ENCODE assay signal across 16 mouse cellular contexts in the genomic region with DNA sequence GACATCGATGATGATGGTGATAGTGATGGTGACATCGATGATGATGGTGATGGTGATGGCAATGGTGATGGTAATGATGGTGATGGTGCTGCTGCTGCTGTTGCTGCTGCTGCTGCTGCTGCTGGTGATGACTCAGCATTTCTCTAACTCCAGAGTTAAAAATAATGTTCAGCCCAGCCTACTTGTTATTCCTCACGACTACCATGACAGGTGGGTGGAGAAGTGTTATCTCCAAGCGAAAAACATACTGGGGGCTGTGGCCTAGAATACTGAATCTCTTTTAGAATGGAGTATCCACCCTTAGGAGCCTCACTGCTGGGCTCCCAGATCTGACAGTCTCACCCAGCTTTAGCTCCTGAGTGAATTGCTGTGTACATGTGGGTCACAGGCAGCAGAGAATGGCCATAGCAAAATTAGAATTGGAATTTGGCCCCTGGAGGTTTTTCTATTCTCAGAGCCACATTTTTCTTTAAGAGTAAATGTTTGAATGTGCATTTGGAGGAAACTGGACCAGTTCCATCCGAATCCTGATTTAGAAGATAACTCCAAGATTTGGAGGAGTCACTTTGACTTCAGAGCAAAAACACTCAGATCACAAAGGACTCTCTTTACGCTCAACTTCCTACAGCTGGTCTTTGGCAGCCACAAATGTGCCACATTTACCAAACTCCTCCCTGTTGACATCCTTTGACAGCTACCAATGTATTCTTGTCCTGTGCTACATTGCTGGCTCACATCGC. TPM values are rescaled to one million over a fixed set of nuclear protein-coding genes. Genes with fewer than 3 reads are reported as not detected.
DNase-seq lines count a peak whose midpoint lies in the region; ATAC-seq and TF ChIP-seq lines count a peak whose summit lies in the region.
"Had no signal": no experiment of that assay in that cellular context is flagged by ENCODE, and none has a peak within 500 bp of the region (broad histone marks: within the 10 kb centered on the region; RNA-seq: fewer than 3 reads in every experiment).

No protein-coding gene starts in this region.

- no peak overlapping the region for H3K27ac ChIP-seq in stomach, embryonic 15.5 days
- no peak overlapping the region for H3K27ac ChIP-seq in stomach, postnatal 0 days (replicated peaks)
- no peak overlapping the region for H3K27ac ChIP-seq in liver, embryonic 11.5 days (ENCODE audit: low read depth, low read length)
- H3K27ac ChIP-seq: midbrain, embryonic 12.5 days had no signal

- peak; percentile 31; the same call in 1 of the 2 replicates for ATAC-seq in stomach, embryonic 15.5 days (ENCODE audit: insufficient read depth, low FRiP score, low read depth)
- no peak for ATAC-seq in stomach, postnatal 0 days (ENCODE audit: low FRiP score, low TSS enrichment)
- peak; percentile 60 for ATAC-seq in liver, embryonic 11.5 days (replicated peaks; ENCODE audit: low FRiP score)

- H3K4me1 ChIP-seq in stomach, embryonic 15.5 days, result no peaks in the 10 kb centered on the region
- no peaks in the 10 kb centered on the region for H3K4me1 ChIP-seq in stomach, postnatal 0 days (replicated peaks; ENCODE audit: control insufficient read depth, insufficient read depth)
- H3K4me1 ChIP-seq in liver, embryonic 11.5 days (replicated peaks; ENCODE audit: control insufficient read depth, insufficient read depth, low read length), result peaks cover 8% of the 10 kb centered on the region; the same call in 1 of the 2 replicates

- peak; percentile 41 for DNase-seq in heart, adult 11 months
- no peak for DNase-seq in heart, postnatal 14 days
- DNase-seq in stomach, postnatal 0 days (ENCODE audit: low spot score), result no peak
- no peak for DNase-seq in liver, embryonic 11.5 days (ENCODE audit: low spot score)
- DNase-seq in telencephalon, adult 2 months (ENCODE audit: low read depth, low spot score), result peak; percentile 78
- DNase-seq in thymus, postnatal 36 days, result no peak
- no peak for DNase-seq in adrenal gland, adult 2 months
- DNase-seq: cerebellum, postnatal 25 days; kidney, adult 8-10 months; kidney, postnatal 4 days; left cerebral cortex, postnatal 4 days; lung, adult 18-20 months; thymus, postnatal 14 days had no signal

- intact Hi-C loops in heart, postnatal 14 days (cut with DNase I), result no loop called here

- WGBS in stomach, embryonic 15.5 days, result 77% methylated on average over 7 of the region's 7 CpGs
- WGBS in stomach, postnatal 0 days, result 64% methylated on average over 7 of the region's 7 CpGs
- 64% methylated on average over 7 of the region's 7 CpGs for WGBS in liver, embryonic 11.5 days

- no peak overlapping the region for H3K4me3 ChIP-seq in stomach, embryonic 15.5 days (replicated peaks)
- no peak overlapping the region for H3K4me3 ChIP-seq in stomach, postnatal 0 days (ENCODE audit: low read depth, low read length)
- H3K4me3 ChIP-seq in liver, embryonic 11.5 days (ENCODE audit: low read depth, low read length), result no peak overlapping the region
- H3K4me3 ChIP-seq: midbrain, embryonic 12.5 days had no signal

- no peaks in the 10 kb centered on the region for H3K9me3 ChIP-seq in stomach, embryonic 15.5 days
- H3K9me3 ChIP-seq in stomach, postnatal 0 days (ENCODE audit: control insufficient read depth, low read length), result no peaks in the 10 kb centered on the region
- H3K9me3 ChIP-seq in liver, embryonic 11.5 days (ENCODE audit: control insufficient read depth, low read length), result no peaks in the 10 kb centered on the region
- H3K9me3 ChIP-seq: midbrain, embryonic 12.5 days had no signal

- no peak overlapping the region for H3K9ac ChIP-seq in stomach, embryonic 15.5 days
- no peak overlapping the region for H3K9ac ChIP-seq in stomach, postnatal 0 days (ENCODE audit: low read length)
- no peak overlapping the region for H3K9ac ChIP-seq in liver, embryonic 11.5 days (ENCODE audit: low read depth, low read length)
- H3K9ac ChIP-seq: midbrain, embryonic 12.5 days had no signal

- no peak for TF ChIP-seq EP300 in stomach, postnatal 0 days (optimal IDR thresholded peaks at IDR 0.05)

- no peaks in the 10 kb centered on the region for H3K36me3 ChIP-seq in stomach, embryonic 15.5 days
- H3K36me3 ChIP-seq in stomach, postnatal 0 days (ENCODE audit: control insufficient read depth, insufficient read depth, low read length), result no peaks in the 10 kb centered on the region
- no peaks in the 10 kb centered on the region for H3K36me3 ChIP-seq in liver, embryonic 11.5 days (ENCODE audit: control insufficient read depth, insufficient read depth, low read length)

- H3K27me3 ChIP-seq in stomach, embryonic 15.5 days (replicated peaks), result no peaks in the 10 kb centered on the region
- no peaks in the 10 kb centered on the region for H3K27me3 ChIP-seq in stomach, postnatal 0 days (ENCODE audit: control insufficient read depth, insufficient read depth, low read length)
- no peaks in the 10 kb centered on the region for H3K27me3 ChIP-seq in liver, embryonic 11.5 days (replicated peaks; ENCODE audit: control insufficient read depth, insufficient read depth, low read length)
- H3K27me3 ChIP-seq: midbrain, embryonic 12.5 days had no signal

- no peak overlapping the region for H3K4me2 ChIP-seq in stomach, embryonic 15.5 days
- H3K4me2 ChIP-seq in stomach, postnatal 0 days (replicated peaks; ENCODE audit: low read depth), result no peak overlapping the region
- H3K4me2 ChIP-seq in liver, embryonic 11.5 days, result no peak overlapping the region
- H3K4me2 ChIP-seq: midbrain, embryonic 12.5 days had no signal

- TF ChIP-seq CTCF in stomach, postnatal 0 days (IDR thresholded peaks at IDR 0.05; ENCODE audit: low read depth), result no peak

RNA-seq across cellular contexts. Expression of a gene that starts 4.6 kb away (rescaled TPM):
- 1 to 10 TPM in 1 of 2 experiments, under 1 TPM in 1; 0.91 to 1.2 TPM for total RNA-seq in heart, postnatal 14 days (2021)
- polyA plus RNA-seq in stomach, embryonic 15.5 days (2015; fragmentation: Nextera tagmentation; extraction: Ambion mirVana), result 2.3 and 3.3 TPM in 2 replicates
- 3.9 and 4.7 TPM in 2 replicates for polyA plus RNA-seq in stomach, postnatal 0 days (2015; fragmentation: Nextera tagmentation; extraction: Ambion mirVana)
- 1.1 and 3.2 TPM in 2 replicates for polyA plus RNA-seq in liver, embryonic 11.5 days (2014; fragmentation: Nextera tagmentation; extraction: Ambion mirVana)
- total RNA-seq in adrenal gland, adult 2 months (2021), result under 1 TPM; 0.55 to 0.78 TPM
- polyA plus RNA-seq in adrenal gland, adult 2 months (2012; rRNA removed), result 0.15 and 0.20 TPM in 2 replicates

RNA-seq across cellular contexts. Expression of a gene that starts 12.2 kb away (rescaled TPM):
- total RNA-seq in heart, postnatal 14 days (2021), result 1 to 10 TPM; 3.1 to 3.2 TPM
- 2.9 and 3.8 TPM in 2 replicates for polyA plus RNA-seq in stomach, embryonic 15.5 days (2015; fragmentation: Nextera tagmentation; extraction: Ambion mirVana)
- 0.99 and 1.4 TPM in 2 replicates for polyA plus RNA-seq in stomach, postnatal 0 days (2015; fragmentation: Nextera tagmentation; extraction: Ambion mirVana)
- polyA plus RNA-seq in liver, embryonic 11.5 days (2014; fragmentation: Nextera tagmentation; extraction: Ambion mirVana), result 1.1 and 1.5 TPM in 2 replicates
- 1 to 10 TPM; 3.9 to 6.1 TPM for total RNA-seq in adrenal gland, adult 2 months (2021)
- 6.8 and 9.3 TPM in 2 replicates for polyA plus RNA-seq in adrenal gland, adult 2 months (2012; rRNA removed)

RNA-seq across cellular contexts. Expression of a gene that starts 21.7 kb away (rescaled TPM):
- total RNA-seq in heart, postnatal 14 days (2021), result 1 to 10 TPM in 1 of 2 experiments, under 1 TPM in 1; 0.83 to 1.3 TPM
- polyA plus RNA-seq in stomach, embryonic 15.5 days (2015; fragmentation: Nextera tagmentation; extraction: Ambion mirVana), result 2.8 and 7.4 TPM in 2 replicates
- 0.71 and 0.85 TPM in 2 replicates for polyA plus RNA-seq in stomach, postnatal 0 days (2015; fragmentation: Nextera tagmentation; extraction: Ambion mirVana)
- polyA plus RNA-seq in liver, embryonic 11.5 days (2014; fragmentation: Nextera tagmentation; extraction: Ambion mirVana), result 15.0 and 16.5 TPM in 2 replicates
- total RNA-seq in adrenal gland, adult 2 months (2021), result 1 to 10 TPM; 1.1 to 2.0 TPM
- polyA plus RNA-seq in adrenal gland, adult 2 months (2012; rRNA removed), result 2.1 and 4.5 TPM in 2 replicates
- polyA plus RNA-seq: C2C12 had no signal

Comparison
In these comparisons a context has a peak if more than half of its experiments do, and no peak if none do; other contexts are left out.
1. DNase-seq: peak in heart, adult 11 months (single experiment) and telencephalon, adult 2 months (single experiment); none in heart, postnatal 14 days (0 of 2), stomach, postnatal 0 days (single experiment), liver, embryonic 11.5 days (single experiment), thymus, postnatal 36 days (0 of 2) and adrenal gland, adult 2 months (single experiment).